Mouse (Mus musculus): ENCODE measurements at regions not wholly inside any gene's neighbourhood (a gene's known extent, or its start where the extent isn't known, plus 50 kb on each side); places are given as distances from the start of the nearest gene placed in this dataset.
A peak's percentile ranks its signal among the peaks of the same experiment; 100 is the strongest.

DNA sequence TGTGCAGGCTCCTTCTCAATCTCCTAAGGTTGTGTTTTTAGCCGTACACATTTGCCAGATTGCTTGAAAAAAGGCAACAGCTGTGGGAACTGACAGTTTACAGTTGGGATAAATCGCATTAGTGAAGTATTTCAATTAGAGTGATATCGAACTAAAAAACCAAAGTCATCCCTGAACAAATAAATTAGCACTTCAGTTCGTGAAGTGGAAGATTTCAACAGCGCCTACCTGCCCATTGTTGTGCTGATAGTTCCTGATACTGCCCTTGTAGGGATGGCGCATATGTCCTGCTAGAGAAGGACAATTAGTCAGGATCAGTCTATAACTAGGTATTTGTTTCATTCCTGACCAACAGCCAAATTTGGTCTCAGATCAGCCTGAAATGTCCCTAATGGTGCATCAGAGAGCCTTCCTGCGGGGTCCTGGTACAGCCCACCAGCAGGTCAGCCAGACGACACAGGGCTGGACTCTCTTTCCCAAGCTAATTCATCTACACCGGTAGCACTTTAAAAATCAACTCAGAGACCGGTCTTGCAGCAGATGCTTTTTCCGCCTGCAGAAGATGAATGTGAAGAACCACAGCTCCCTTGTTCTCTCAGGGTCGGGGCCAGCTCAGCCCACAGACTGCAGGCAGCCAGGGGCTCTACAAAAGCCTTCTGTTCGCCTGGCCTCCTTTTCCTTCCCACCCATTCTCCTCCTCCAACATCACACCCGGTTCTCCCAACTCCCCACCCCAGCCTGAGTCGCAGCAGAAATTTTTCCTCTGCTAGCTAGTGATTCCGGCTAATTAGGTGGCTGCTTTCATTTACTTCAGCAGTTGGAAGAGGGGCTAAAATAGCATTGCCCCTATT lies 146.1 kb downstream of the Psat1 start:
- DNase-seq (ENCODE audit: low spot score in 2 of 2) = peak; percentile 74 to 84

DNA sequence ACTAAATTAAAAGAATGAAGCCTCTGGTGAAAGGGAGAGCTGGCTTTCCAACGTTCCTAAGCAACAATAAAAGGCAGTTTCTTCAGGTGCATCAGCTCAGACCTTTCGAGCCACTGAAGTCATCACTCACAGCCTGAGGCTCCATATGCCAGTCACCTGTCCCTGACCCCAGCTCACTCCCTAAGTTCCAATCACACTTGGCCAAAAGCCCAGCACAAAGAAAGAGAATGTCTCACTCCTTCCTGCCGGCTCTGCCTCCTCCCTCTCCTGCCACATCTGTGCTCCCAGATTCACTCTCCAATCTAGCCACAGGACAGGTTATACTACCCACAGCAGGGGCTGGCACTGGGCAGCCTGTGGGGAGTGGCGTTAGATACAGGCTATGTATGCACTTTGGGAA lies 150.7 kb downstream of the Psat1 start:
- DNase-seq (ENCODE audit: low spot score in 2 of 2) = no peak

DNA sequence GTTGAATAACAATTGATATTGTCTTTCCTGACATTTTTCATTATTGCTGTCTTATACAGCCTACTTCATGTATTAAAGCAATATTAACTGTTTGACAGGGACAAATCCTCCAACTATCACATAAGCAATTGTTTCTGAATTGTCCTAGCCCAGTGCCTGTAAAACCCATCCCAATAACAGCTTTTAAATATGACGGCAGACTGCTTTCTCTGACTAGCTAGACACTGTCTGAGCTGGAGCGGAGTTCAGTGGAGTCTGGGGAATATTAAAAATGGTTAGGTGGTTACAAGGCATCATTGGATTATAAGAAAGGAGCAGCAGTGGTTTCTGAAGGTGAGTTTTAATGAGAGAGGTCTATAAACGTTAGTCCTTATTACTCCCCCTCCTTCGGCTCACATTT lies 155.2 kb downstream of the Psat1 start:
- no peak for DNase-seq (ENCODE audit: low spot score in 2 of 2)

DNA sequence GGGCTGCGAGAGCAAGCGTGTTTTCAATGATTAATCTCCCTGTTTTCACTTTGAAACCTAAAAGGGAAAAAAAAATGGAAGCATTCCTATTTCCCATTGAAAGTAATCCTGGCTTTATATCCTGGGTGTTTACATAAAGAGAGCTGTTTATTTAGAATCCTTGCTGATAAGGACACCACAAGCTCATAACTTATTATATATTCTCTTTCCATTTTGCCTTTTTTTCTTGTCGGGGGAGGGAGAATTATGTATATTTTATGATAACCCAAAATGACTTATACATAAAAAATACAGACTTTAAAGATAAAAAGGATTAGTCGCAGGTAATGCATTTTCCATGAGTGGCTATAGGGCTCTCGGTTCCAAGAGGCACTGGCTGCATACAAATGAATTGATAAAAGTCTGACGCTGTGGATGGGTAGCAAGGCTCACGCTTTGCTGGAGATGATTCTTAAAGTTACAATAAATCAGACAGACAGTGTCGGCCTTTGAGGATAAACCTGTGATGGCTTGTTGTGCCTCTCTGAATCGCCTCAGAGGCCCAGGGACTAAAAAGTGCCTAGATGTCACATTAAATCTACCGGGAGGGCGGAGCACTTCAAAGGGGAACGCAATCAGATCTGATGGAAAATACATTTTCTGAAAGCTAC lies 155.7 kb downstream of the Psat1 start:
- no peak for DNase-seq (ENCODE audit: low spot score in 2 of 2)

DNA sequence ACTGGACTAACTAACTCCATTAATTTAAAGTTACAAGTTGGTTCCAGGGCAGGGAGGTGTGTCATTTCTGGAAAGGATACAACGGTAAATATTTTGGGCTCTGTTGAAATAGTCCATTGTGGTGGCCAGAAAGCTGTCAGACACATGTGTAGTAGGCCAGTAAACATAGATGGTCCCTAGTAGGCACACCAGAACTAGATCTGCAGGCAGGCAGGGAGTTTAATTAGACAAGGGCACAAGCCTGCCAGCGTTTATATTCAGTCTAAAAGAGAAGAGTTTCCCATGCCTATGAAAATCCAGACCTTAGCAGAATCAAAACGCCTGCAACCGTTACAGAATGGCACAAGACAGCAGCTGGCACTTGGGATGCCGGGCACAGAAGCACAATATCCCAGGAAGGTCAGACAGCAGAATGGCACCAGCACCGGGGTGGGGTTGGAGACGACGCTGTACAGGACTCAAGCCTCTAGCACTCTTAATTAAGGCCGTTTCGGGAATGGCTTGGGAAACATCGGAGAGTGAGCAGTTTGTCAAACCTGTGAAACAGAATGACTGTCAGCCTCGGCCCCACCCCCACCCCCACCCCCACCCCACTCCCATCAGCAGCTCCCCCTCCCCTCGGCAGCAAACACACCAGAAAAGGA lies 156.4 kb downstream of the Psat1 start:
- no peak for DNase-seq (ENCODE audit: low spot score in 2 of 2)

DNA sequence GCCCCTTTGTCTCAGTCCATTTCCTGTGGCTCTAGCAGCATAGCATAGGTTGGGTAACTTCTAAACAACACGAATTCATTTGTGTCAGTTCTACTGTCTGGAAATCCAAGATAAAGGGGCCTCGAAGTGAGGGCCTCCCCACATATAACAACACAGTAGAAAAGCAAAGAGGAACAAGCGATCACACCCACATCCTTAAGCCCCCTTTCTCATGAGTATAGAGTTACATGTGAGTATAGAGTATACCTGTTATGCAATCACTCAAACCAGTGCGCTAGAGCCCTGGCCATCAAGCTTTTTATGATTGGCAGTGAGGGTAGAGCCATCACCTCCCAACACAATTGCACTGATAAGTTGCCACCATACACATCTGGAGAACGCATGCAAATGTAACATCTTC lies 157.4 kb downstream of the Psat1 start:
- no peak for DNase-seq (ENCODE audit: low spot score in 2 of 2)

DNA sequence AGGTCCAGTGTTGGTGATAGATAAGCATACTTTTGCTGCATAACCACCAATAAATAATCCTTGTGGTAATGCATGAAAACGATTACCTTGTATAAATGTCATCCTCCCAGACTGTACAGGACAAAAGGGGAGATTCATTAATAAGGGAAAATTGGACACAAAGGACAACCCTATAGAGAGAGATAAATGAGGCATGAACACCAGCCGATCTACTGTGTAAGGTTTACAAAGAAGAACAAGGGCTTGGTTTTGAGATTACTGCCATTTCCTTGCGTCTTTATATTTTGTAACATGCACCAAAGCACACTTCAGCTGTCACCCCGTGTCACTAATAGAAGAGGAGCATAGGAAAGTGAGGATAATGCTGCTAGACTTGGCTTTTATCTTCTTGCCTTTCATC lies 162.5 kb downstream of the Psat1 start:
- DNase-seq (ENCODE audit: low spot score in 2 of 2) = no peak

DNA sequence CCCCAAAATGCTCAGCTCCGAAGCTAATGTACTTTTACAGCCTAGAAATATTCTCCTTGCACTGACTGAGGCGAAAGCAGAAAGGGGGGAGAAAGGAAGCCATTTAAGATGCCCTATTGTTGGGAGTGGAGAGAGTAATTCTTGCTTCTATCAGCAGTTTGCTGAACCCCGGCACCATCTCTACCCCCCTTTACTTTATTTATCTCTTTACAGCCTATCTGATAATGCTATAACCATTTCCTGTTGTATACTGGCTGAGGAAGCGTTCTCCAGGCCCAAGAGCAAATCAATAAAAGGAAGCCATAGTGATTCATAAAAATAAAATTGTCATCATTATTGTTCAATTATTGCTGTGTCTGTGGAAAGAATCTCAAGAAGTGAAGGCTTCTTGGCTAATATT lies 177.5 kb downstream of the Psat1 start:
- no peak for DNase-seq (ENCODE audit: low spot score in 2 of 2)

DNA sequence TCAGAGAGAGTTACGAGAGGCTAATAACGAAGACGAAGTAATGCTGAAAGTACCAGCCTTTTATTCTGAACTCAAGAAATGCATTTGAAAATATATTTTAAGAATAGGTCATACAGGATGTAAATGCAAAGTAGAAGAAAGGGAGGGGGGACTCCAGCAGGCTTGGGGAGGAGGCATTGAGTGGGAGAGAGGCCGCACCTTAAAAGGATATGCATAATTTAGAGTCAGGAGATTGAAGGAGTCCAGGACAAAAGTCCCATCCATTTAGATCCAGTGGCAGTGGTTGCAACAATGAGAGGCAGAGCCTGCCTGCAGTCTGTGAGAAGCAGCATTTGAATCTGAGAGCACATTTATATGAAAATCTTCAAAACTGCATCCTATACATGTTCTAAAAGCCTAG lies 186.1 kb downstream of the Psat1 start:
- DNase-seq (ENCODE audit: low spot score in 2 of 2) = no peak

DNA sequence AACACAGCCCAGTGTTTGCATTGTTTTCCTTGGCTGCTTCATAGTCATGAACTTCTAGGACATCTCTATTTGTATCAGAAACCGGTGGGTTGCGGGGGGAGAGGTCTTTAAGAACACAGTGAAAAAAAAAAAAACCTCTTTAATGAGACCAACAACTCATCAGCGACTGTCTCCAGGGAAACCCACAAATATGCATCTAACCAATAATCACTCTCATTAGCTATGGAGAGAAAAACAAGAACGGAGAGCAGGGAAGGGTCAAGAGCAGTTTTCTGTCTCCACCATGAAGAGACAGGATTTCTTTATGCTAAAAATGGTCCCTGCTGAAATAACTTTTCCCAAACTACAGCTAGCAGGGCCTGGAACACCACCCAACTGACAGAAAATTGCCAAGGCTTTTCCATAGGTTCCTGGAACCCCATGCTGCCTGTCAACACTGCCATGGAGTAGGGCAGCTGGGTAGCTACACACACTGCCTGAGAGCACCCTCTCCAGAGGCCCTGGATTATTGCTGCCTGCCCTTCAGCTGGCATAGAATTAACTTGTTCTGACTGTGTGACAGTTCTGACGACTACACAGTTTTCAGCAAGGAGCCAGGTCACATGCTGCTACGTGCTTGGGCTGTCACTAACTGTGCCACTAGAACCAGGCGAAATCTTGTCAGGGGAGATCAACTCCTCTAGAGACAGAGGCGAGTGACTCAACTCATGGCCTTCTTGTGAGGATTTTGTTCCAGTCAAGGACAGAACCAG lies 201.9 kb downstream of the Psat1 start:
- no peak for DNase-seq (ENCODE audit: low spot score in 2 of 2)

DNA sequence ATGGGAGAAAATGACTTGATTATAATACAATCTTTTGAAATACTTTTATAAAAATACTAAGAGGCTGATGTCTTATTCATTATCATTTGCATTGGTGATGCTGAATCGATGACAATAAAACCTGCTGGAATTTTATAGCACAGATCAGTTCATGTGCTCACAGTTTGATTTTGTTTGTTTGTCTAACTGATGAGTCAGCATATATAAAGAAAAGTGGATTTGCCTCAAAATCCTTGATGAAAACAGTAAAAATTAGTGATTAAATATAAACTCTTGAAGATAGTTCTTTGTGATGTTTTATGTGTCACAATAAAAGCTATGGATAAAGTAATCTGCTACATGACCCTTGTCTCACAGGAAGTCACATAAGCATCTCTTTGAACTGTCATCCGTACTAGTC lies 210.9 kb downstream of the Psat1 start:
- DNase-seq (ENCODE audit: low spot score in 2 of 2) = no peak

DNA sequence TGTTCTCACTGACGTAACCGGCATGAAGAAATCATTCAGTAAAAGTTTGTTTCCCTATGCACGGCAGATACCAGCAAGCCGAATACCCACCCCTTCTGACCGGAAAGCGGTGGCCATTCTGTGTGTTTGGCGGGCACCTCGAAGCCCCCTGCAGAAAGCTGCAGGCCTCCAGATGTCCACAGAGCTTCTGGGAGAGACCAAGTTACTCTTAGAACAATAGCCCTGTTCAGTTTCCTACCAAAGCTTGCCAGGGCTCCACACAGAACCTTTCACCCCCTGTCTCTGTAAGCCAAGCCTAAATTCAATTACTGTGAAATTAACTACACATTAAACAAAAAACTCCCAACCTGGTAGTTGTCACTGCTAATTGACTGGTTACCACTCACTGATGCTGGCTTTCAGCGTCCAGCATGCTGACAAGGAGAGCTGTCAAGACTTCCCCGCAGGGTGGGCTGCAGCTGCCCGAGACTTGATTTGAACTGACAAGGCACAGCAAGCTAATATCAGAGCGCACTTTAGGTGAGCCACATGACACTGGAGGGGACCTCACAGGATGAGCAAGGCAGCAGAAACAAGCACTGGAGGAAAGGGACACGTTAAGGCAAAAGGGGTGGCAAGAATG lies 220.2 kb downstream of the Psat1 start:
- no peak for DNase-seq (ENCODE audit: low spot score in 2 of 2)

DNA sequence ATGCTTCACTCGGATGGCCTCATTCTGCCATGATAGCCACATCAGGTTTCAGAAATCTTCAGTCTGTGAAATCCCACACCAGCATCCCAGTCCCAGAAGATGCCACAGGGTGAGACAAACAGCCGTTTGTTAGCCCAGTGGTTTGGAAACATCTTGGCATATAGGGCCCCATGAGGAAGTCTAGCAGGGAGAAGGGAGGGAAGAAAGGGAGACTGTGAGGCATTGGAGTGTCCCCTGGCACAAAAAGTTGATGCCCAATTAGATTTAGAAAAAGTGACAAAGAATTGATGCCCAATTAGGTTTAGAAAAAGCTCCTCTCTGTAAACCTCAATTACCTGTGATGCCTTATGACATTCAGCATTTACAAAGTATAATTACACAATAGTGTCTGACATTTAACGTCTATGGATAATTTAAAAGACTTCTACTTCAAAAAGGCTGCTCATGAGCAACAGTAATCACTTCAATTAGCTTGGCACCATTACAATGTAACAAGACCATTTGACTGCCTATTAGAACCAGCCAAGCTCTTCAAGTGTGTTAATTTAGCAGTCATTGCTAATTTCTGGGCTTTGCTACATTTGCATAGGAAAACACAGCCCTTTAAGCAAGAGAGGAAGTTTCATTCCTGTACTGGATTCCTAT lies 254.6 kb downstream of the Psat1 start:
- no peak for DNase-seq (ENCODE audit: low spot score in 2 of 2)

DNA sequence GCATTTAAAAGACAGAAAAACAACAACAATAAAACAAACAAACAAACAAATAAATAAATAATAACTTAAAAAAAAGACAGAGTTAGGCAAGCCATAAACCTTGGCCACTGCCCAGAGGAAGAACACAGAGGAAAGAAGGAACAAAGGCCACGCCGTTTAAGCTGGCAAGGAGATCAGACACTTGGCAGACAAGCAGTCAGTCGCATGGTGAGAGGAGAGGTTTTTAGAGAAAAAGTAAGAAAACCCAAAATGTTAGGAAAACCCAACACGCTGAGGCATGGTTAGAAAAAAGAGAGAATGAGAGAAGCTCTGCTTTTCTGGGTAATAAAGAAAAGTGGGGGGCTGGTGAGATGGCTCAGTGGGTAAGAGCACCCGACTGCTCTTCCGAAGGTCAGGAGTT lies 277.1 kb downstream of the Psat1 start:
- no peak for DNase-seq (ENCODE audit: low spot score in 2 of 2)

DNA sequence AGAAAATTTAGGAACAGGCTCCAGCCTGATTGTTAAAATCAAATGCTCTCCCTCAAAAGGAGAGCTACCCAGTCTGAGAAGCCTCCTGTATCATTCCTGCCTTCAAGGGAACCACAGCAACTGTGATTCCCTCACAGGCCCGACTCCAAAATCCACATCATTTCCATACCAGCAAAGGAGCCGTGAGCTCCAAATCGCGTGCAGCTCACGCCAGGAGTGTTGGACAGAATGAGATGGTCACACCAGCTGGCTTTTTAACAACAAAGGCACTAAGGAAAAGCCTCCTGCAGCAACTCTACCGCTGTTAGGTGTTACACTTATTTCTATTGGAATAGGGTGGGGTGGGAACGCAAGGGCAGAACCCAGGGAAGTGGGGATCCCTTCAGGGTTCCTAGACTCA lies 277.6 kb downstream of the Psat1 start:
- no peak for DNase-seq (ENCODE audit: low spot score in 2 of 2)

DNA sequence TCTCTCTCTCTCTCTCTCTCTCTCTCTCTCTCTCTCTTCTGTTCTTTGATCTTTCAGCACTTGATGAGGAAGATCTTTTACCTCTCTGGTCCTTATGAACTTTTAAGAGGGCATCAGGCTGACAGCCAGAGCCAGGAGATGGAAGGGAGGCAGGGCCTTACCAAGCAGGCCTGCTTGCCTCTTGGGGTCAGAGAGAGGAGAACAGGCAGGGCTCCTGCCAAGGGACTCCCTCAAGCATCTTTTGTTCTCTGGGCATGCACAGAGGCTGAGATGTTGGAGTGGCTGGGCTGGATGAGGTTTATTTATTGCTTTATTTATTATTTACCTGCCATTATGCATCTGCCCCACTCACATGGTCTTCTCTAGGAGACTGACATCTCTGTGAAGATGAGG lies 278.5 kb downstream of the Psat1 start:
- no peak for DNase-seq (ENCODE audit: low spot score in 2 of 2)

DNA sequence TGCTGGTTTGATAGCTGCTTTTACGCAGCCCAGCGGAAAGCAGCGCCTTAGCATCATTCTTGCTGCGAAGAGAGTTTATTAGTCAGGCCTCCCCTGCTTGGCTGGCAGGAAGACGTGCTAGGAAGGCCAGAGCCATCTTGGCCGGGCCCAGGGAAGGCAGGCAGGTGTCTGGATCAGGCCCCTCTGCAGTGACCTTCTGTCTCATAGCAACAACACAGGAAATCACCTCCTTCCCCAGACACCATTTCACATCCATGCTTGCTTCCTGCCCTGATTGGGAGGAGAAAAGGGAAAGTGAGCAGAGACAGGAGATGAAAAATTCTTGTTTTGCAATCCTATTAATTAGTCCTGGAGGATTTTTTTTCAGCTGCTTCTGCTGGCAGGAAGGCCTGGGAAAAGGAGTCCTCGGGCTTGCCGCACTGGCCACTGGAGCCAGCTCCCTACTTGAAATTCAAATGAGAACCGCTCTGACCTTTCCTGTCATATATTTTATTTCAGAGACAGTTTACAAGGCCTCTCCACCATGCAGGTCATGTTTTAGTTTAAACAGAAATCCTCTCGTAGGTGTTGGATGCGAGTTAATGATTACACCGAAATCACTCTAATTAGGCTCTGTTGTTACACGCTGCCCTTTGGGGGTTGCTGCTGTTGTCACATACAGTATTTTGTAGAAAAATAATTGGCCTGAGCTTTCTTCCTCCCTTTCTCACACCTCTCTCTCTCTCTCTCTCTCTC lies 279.1 kb downstream of the Psat1 start:
- no peak for DNase-seq (ENCODE audit: low spot score in 2 of 2)

DNA sequence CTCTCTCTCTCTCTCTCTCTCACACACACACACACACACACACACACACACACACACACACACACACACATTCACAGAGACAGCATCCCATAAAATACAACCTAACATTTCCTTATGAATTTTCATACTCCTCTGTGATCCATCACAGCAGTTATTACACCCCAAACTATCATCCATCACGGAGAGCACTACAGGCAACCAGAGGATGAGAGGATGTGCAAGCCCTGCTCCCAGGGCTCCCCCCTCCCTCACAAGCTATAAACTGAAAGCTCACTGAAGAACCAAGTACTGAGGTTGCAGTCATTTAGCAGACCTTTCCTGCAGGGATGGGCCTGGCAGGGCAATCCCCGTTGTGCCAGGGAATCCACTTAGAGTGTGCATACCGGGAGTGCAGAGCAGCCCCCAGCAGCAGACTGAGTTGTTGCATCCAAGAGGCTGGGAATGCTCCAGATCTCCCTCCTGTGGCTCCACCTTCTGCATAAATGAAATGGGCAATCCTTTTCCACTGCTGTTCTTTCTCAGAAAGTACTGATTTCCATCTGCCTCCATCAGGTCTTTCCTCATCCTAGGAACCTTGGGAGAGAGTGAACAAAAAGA lies 283.4 kb downstream of the Psat1 start:
- DNase-seq (ENCODE audit: low spot score in 2 of 2) = no peak

DNA sequence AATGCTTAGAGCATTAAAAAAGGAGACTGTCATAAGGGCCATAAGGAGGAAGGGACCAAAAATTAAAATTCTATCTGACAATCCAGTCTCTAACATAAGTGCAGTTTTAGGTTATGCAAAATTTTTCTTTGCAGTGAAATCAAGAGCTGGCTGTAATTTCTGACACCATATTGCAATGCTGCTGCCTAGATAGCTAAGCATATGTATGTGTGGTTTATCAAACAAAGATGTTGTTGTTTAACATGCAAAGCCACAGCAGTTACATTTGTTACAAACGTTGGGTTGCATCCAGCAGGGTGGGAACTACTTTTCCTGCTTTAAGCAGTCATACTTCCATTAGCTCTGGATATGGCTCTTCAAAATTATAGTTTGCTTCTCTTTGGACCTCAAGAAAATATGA lies 288.5 kb downstream of the Psat1 start:
- no peak for DNase-seq (ENCODE audit: low spot score in 2 of 2)

DNA sequence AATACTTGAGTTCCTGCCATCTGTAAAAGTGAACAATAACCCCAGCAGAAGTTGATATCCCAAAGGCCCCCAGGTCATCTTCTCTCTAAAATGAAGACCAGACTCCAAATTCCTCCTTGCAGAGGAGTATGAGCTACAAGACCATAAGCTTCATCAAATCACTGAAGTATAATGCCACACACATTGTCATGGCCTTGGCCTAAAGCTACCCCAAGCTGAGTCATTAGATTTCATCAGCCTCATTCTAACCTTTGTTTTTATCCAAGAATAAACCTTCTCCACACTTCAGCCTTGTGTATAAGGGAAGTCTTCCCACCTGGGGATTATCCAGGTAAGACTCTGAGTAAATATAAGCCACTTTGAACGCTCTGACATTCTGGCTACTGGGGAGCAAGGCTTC lies 289.3 kb downstream of the Psat1 start:
- no peak for DNase-seq (ENCODE audit: low spot score in 2 of 2)
